Mouse (Mus musculus) small intestine, adult 2 months (tissue): ENCODE data around the gene Emx1. TPM values are rescaled to one million over a fixed set of nuclear protein-coding genes. Genes with fewer than 3 reads are reported as not detected.

ENCODE experiments used
- H3K27ac ChIP-seq: fragments of 200-500 bp; 2 replicates; pipeline ENCODE4 v1.5.1; 2012; ENCODE audit warnings: low read depth, low read length, control low read depth, inconsistent platforms; ENCODE audit not compliant: insufficient read depth
- H3K27me3 ChIP-seq: fragments of 200-500 bp; 2 replicates; pipeline ENCODE4 v1.6.1; 2012; ENCODE audit warnings: mild to moderate bottlenecking, moderate library complexity, low read length, inconsistent platforms; ENCODE audit not compliant: control insufficient read depth, insufficient read depth
- H3K36me3 ChIP-seq: fragments of 200-500 bp; 2 replicates; pipeline ENCODE4 v1.6.1; 2012; ENCODE audit warnings: mild to moderate bottlenecking, low read length, control low read depth, inconsistent platforms; ENCODE audit not compliant: control insufficient read depth, insufficient read depth
- H3K4me1 ChIP-seq: fragments of 200-500 bp; 2 replicates; pipeline ENCODE4 v1.6.1; 2012; ENCODE audit warnings: low read length, inconsistent platforms, mixed read lengths; ENCODE audit not compliant: control insufficient read depth, insufficient read depth, insufficient read length
- H3K4me3 ChIP-seq: fragments of 200-500 bp; 2 replicates; pipeline ENCODE4 v1.5.1; 2012; ENCODE audit warnings: low read depth, mild to moderate bottlenecking, control low read depth, inconsistent platforms, low read length, moderate library complexity
- CTCF ChIP-seq: fragments of 200-500 bp; IDR thresholded peaks from 2 replicates; pipeline ENCODE4 v1.5.1; 2012; ENCODE audit warnings: low read depth, mild to moderate bottlenecking, control low read depth, inconsistent platforms, low read length, moderate library complexity, mixed read lengths; ENCODE audit not compliant: insufficient replicate concordance, insufficient read length; ENCODE audit errors: extremely low read depth
- POLR2A ChIP-seq: fragments of 200-500 bp; IDR thresholded peaks from 2 replicates; pipeline ENCODE4 v1.6.1; 2012; ENCODE audit warnings: low read depth, mild to moderate bottlenecking, control low read depth, inconsistent platforms, low read length, moderate library complexity
- WGBS: fragments of 180-500 bp; shearing (Covaris S2); methylation state at CpG from one replicate; pipeline ENCODE4 v1.1.7; 2018; 5-methylcytosine and 5-hydroxymethylcytosine counted together
- polyA plus RNA-seq: library from polyadenylated mRNA; depleted of rRNA; stranded (reverse); fragments of >200 nt; gene quantifications from 2 replicates; pipeline ENCODE4 v1.2.3, GENCODE M21; 2012

Emx1 gene
- polyA plus RNA-seq, 1 experiment = not detected

DNA sequence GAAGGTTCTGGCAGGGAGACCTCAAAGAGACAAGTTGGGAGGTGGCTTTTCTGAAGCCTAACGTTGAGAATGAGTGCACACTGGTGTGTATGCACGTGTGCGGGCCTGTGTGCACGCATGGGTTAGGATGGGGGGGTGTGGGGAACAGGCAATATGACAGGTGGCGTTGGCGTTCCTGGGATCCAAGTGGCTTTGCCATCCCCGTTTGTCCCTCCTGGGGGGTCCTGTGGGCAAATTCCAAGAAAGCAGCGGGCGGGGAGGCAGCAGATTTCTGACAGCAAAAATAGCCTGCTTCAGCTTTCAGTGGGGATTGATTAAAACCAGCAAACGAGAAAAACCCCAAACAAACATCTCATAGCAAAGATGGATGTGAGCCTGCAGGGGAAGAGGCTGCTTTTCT, 35.3 kb downstream of the Emx1 start:
- WGBS = 93% methylated on average over 10 of the region's 10 CpGs
- Histone ChIP-seq H3K36me3 (no peaks in the 10 kb centered on the region), H3K27ac (no peak overlapping the region), H3K4me1 (no peaks in the 10 kb centered on the region), H3K27me3 (no peaks in the 10 kb centered on the region), H3K4me3 (no peak overlapping the region)
- TF ChIP-seq POLR2A = no peak
- TF ChIP-seq CTCF = no peak

GRCm38 (mm10) chr6:85223498-85224150, 36.4 kb downstream of the Emx1 start:
- Histone ChIP-seq H3K4me1 (no peaks in the 10 kb centered on the region), H3K27me3 (no peaks in the 10 kb centered on the region), H3K27ac (no peak overlapping the region), H3K4me3 (no peak overlapping the region), H3K36me3 (no peaks in the 10 kb centered on the region)
- WGBS = 89% methylated on average over 14 of the region's 14 CpGs
- TF ChIP-seq CTCF (no peak), POLR2A (no peak)

- TF ChIP-seq CTCF = no peak
- no peak for TF ChIP-seq POLR2A
- no peaks in the 10 kb centered on the region for H3K27me3 ChIP-seq
- no peaks in the 10 kb centered on the region for H3K36me3 ChIP-seq
- H3K27ac ChIP-seq = no peak overlapping the region
- WGBS = 82% methylated on average over 15 of the region's 15 CpGs
- no peaks in the 10 kb centered on the region for H3K4me1 ChIP-seq
- H3K4me3 ChIP-seq = no peak overlapping the region
These were observed 37.2 kb downstream of the Emx1 start for GRCm38 (mm10) chr6:85224442-85224891.

DNA sequence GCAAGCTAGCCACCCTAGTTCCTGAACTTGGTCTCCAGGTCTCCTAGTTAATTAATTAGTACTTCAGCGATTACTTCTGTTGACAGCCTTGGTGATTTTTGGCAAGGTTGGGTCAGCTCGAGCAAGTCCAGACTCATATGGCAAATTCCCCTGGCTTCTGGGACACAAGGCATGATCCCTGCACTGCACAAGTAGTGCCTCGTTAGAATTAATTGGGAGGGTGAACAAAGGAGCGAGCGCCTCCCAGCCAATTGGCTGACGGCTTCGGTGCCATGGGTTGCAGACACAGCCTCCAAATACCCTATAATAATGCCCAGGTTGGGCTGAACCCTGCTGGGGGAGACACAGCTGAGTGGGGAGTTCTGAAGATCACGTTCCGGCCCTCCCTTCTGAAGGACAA, 39.3 kb downstream of the Emx1 start:
- WGBS = 88% methylated on average over 9 of the region's 9 CpGs
- Histone ChIP-seq H3K4me3 (no peak overlapping the region), H3K4me1 (no peaks in the 10 kb centered on the region), H3K27ac (no peak overlapping the region), H3K27me3 (no peaks in the 10 kb centered on the region), H3K36me3 (no peaks in the 10 kb centered on the region)
- TF ChIP-seq CTCF (no peak), POLR2A (no peak)

- H3K4me3 ChIP-seq = no peak overlapping the region
- no peaks in the 10 kb centered on the region for H3K27me3 ChIP-seq
- H3K27ac ChIP-seq = no peak overlapping the region
- TF ChIP-seq CTCF = no peak
- TF ChIP-seq POLR2A = no peak
- H3K4me1 ChIP-seq = no peaks in the 10 kb centered on the region
- WGBS = 31% methylated on average over 2 of the region's 2 CpGs
- H3K36me3 ChIP-seq = no peaks in the 10 kb centered on the region
These were observed 40.3 kb downstream of the Emx1 start for GRCm38 (mm10) chr6:85227520-85227919.

DNA sequence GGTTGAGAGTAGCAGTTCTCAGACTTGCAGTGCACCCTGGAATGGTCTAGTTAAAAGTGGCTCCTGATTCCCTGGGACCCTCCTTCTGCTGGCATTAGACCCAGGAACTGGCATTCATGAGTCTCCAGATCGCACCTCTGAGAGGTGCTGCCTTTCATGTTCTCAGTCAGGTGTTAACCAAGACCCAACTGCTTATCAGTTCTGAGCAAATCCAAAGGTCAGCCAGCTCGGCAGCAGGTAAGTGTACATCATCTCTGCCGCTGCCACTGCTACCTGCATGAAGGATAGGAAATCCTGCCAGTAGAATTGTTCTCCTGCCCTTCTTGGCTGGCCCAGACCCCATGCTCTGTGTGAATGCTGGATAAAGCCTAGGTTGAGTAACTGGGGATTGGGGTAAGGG, 43.5 kb downstream of the Emx1 start:
- H3K36me3 ChIP-seq = no peaks in the 10 kb centered on the region

DNA sequence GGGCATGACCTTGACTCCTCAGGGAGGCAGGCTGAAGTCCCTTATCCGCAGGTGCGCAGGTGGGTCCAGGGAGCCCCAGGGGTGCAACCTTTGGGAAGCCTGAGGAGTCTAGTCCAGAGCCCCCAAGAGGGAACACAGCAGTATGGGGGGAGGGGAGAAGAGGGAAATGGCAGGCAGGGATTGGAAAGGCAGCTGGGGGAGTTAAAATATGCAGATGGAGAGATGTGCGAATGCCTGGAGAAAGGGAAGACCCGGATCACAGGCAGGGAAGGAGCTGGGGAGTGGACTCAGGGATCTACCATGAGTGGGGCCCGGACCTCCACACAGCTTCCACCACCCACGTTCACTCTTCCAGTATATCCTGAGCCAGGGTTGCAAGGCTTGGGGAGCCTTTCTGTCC, 44.2 kb downstream of the Emx1 start:
- Histone ChIP-seq H3K4me1 (no peaks in the 10 kb centered on the region), H3K36me3 (no peaks in the 10 kb centered on the region), H3K4me3 (no peak overlapping the region), H3K27me3 (no peaks in the 10 kb centered on the region), H3K27ac (no peak overlapping the region)
- 80% methylated on average over 6 of the region's 6 CpGs for WGBS
- TF ChIP-seq CTCF = no peak

More for the DNA sequence above, 43.5 kb downstream of the Emx1 start:
- WGBS = 18% methylated on average over 3 of the region's 3 CpGs
- no peak overlapping the region for H3K27ac ChIP-seq
- H3K4me3 ChIP-seq = no peak overlapping the region
- H3K4me1 ChIP-seq = no peaks in the 10 kb centered on the region
- H3K27me3 ChIP-seq = no peaks in the 10 kb centered on the region
- TF ChIP-seq CTCF (no peak), POLR2A (no peak)

DNA sequence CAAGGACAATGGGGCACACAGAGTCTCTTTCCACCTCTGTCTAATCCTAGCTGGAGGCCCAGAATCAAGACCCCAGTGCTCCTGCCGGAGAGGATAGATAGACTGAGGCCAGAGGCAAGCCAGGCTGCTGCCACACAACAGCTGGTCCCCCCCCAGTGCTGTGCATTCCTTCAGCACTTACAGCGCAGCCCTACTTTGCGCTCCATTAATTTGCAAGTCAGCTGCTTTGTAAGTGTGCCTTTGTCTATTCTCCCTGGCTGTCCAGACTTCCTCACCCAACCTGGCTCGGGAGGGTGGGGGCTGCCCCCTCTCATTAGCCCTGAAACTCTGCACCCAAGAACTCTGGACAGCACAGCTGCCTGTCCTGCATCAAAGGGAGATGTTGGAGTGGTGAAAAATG, 44.8 kb downstream of the Emx1 start:
- H3K27me3 ChIP-seq = no peaks in the 10 kb centered on the region
- 88% methylated on average over 4 of the region's 4 CpGs for WGBS
- TF ChIP-seq CTCF (no peak), POLR2A (no peak)
- no peaks in the 10 kb centered on the region for H3K4me1 ChIP-seq
- no peaks in the 10 kb centered on the region for H3K36me3 ChIP-seq
- H3K27ac ChIP-seq = no peak overlapping the region
- H3K4me3 ChIP-seq = no peak overlapping the region
